In the genomic region with DNA sequence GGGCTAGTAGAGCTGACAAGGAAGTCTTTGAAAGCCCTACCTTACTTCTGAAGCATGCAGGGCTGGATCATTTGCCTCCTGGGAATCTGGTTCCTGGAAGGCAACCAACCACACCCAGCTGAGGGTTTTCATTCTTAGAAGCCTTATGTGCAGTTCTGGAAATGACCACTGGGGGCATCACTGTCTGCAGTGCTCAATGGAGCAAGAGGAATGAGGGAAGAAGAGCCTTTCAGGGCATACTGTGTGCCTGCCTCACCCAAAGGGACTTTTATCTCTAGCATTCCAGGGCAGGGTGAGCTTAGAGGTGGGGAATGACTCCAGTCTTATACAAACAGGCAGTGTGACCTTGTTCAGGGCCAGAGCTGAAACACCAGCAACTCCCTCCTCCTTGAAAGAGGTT, we compare ENCODE assay signal across 9 mouse cellular contexts. TPM values are rescaled to one million over a fixed set of nuclear protein-coding genes. Genes with fewer than 3 reads are reported as not detected.
DNase-seq lines count a peak whose midpoint lies in the region; ATAC-seq lines count a peak whose summit lies in the region.
"Had no signal": no experiment of that assay in that cellular context is flagged by ENCODE, and none has a peak within 500 bp of the region (broad histone marks: within the 10 kb centered on the region; RNA-seq: fewer than 3 reads in every experiment).

No protein-coding gene starts in this region.

- no peak for ATAC-seq in hindbrain, embryonic 16.5 days
- peak; percentile 53; the same call in 1 of the 2 replicates for ATAC-seq in stomach, embryonic 16.5 days (ENCODE audit: insufficient read depth, low FRiP score)

- intact Hi-C loops in gastrocnemius, postnatal 36 days (cut with DNase I) = loop anchor here (5.0 kb wide), 1 partner anchor 52 kb away; no protein-coding TSS in a partner anchor

- H3K27ac ChIP-seq in hindbrain, embryonic 10.5 days = no peak overlapping the region
- no peak overlapping the region for H3K27ac ChIP-seq in hindbrain, embryonic 16.5 days (ENCODE audit: low read depth, low read length)
- H3K27ac ChIP-seq in stomach, embryonic 16.5 days (ENCODE audit: low read length) = no peak overlapping the region
- H3K27ac ChIP-seq: embryonic facial prominence, embryonic 12.5 days had no signal

- no peaks in the 10 kb centered on the region for H3K4me1 ChIP-seq in hindbrain, embryonic 10.5 days (replicated peaks)
- H3K4me1 ChIP-seq in hindbrain, embryonic 16.5 days (ENCODE audit: control insufficient read depth, insufficient read depth, low read depth, low read length) = no peaks in the 10 kb centered on the region
- H3K4me1 ChIP-seq in stomach, embryonic 16.5 days (ENCODE audit: control insufficient read depth, insufficient read depth, low read length) = no peaks in the 10 kb centered on the region
- H3K4me1 ChIP-seq: embryonic facial prominence, embryonic 12.5 days had no signal

- H3K4me3 ChIP-seq in hindbrain, embryonic 10.5 days = no peak overlapping the region
- no peak overlapping the region for H3K4me3 ChIP-seq in hindbrain, embryonic 16.5 days (ENCODE audit: low read length)
- no peak overlapping the region for H3K4me3 ChIP-seq in stomach, embryonic 16.5 days (replicated peaks; ENCODE audit: low read length)
- H3K4me3 ChIP-seq: embryonic facial prominence, embryonic 12.5 days had no signal

- H3K36me3 ChIP-seq in hindbrain, embryonic 10.5 days = no peaks in the 10 kb centered on the region
- no peaks in the 10 kb centered on the region for H3K36me3 ChIP-seq in hindbrain, embryonic 16.5 days (ENCODE audit: control insufficient read depth, insufficient read depth, low read length)
- no peaks in the 10 kb centered on the region for H3K36me3 ChIP-seq in stomach, embryonic 16.5 days (ENCODE audit: control insufficient read depth, insufficient read depth, low read length)
- H3K36me3 ChIP-seq: embryonic facial prominence, embryonic 12.5 days had no signal

- H3K9ac ChIP-seq in hindbrain, embryonic 16.5 days (ENCODE audit: low read depth, low read length) = no peak overlapping the region
- H3K9ac ChIP-seq in stomach, embryonic 16.5 days (ENCODE audit: low read length) = no peak overlapping the region
- H3K9ac ChIP-seq: embryonic facial prominence, embryonic 12.5 days had no signal

- no peaks in the 10 kb centered on the region for H3K9me3 ChIP-seq in hindbrain, embryonic 10.5 days
- H3K9me3 ChIP-seq in hindbrain, embryonic 16.5 days (ENCODE audit: control insufficient read depth, low read length) = no peaks in the 10 kb centered on the region
- no peaks in the 10 kb centered on the region for H3K9me3 ChIP-seq in stomach, embryonic 16.5 days (replicated peaks; ENCODE audit: control insufficient read depth, low read length)
- H3K9me3 ChIP-seq: embryonic facial prominence, embryonic 12.5 days had no signal

- peak; percentile 61 for DNase-seq in hindbrain, embryonic 10.5 days (ENCODE audit: low spot score)
- peak; percentile 23 for DNase-seq in MEL-GATA-1-ER (ENCODE audit: extremely low read depth, low read depth)
- DNase-seq in cerebellum, adult 8-10 months = peak; percentile 57
- DNase-seq in gastrocnemius, postnatal 36 days = peak; percentile 38 to 42
- DNase-seq in layer of hippocampus, postnatal 10 days (ENCODE audit: low spot score in 2 of 2) = peak; percentile 69 to 75
- peak; percentile 76 for DNase-seq in mesoderm, embryonic 11.5 days (ENCODE audit: low read depth, low spot score)

- H3K4me2 ChIP-seq in hindbrain, embryonic 16.5 days (ENCODE audit: low read length) = no peak overlapping the region
- no peak overlapping the region for H3K4me2 ChIP-seq in stomach, embryonic 16.5 days (ENCODE audit: low read depth, low read length)
- H3K4me2 ChIP-seq: embryonic facial prominence, embryonic 12.5 days had no signal

- no peaks in the 10 kb centered on the region for H3K27me3 ChIP-seq in hindbrain, embryonic 10.5 days (ENCODE audit: insufficient read depth, poor library complexity, severe bottlenecking)
- H3K27me3 ChIP-seq in hindbrain, embryonic 16.5 days (replicated peaks; ENCODE audit: control insufficient read depth, insufficient read depth, low read length) = no peaks in the 10 kb centered on the region
- H3K27me3 ChIP-seq in stomach, embryonic 16.5 days (ENCODE audit: control insufficient read depth, insufficient read depth, low read length) = no peaks in the 10 kb centered on the region
- H3K27me3 ChIP-seq: embryonic facial prominence, embryonic 12.5 days had no signal

RNA-seq across cellular contexts. Expression of a gene that starts 5.2 kb away (rescaled TPM):
- not detected in 2 replicates for polyA plus RNA-seq in hindbrain, embryonic 10.5 days (2016; fragmentation: Nextera tagmentation; extraction: Ambion mirVana)
- polyA plus RNA-seq in hindbrain, embryonic 16.5 days (2015; fragmentation: Nextera tagmentation; extraction: Ambion mirVana) = not detected in 2 replicates
- total RNA-seq in gastrocnemius, postnatal 36 days (2021) = not detected
- total RNA-seq in layer of hippocampus, postnatal 10 days (2021) = not detected
- polyA plus RNA-seq in stomach, embryonic 16.5 days (2015; fragmentation: Nextera tagmentation; extraction: Ambion mirVana) = not detected in 2 replicates
- polyA plus RNA-seq: embryonic facial prominence, embryonic 12.5 days had no signal

RNA-seq across cellular contexts. Expression of a gene that starts 11.9 kb away (rescaled TPM):
- 77.9 and 86.1 TPM in 2 replicates for polyA plus RNA-seq in hindbrain, embryonic 10.5 days (2016; fragmentation: Nextera tagmentation; extraction: Ambion mirVana)
- 164 and 182 TPM in 2 replicates for polyA plus RNA-seq in hindbrain, embryonic 16.5 days (2015; fragmentation: Nextera tagmentation; extraction: Ambion mirVana)
- 10 to 100 TPM; 15.4 to 16.3 TPM for total RNA-seq in gastrocnemius, postnatal 36 days (2021)
- 10 to 100 TPM; 91.7 to 98.0 TPM for total RNA-seq in layer of hippocampus, postnatal 10 days (2021)
- 62.0 and 73.4 TPM in 2 replicates for polyA plus RNA-seq in stomach, embryonic 16.5 days (2015; fragmentation: Nextera tagmentation; extraction: Ambion mirVana)

RNA-seq across cellular contexts. Expression of a gene that starts 12.1 kb away (rescaled TPM):
- not detected in 2 replicates for polyA plus RNA-seq in hindbrain, embryonic 10.5 days (2016; fragmentation: Nextera tagmentation; extraction: Ambion mirVana)
- polyA plus RNA-seq in hindbrain, embryonic 16.5 days (2015; fragmentation: Nextera tagmentation; extraction: Ambion mirVana) = not detected in 2 replicates
- total RNA-seq in gastrocnemius, postnatal 36 days (2021) = not detected
- not detected for total RNA-seq in layer of hippocampus, postnatal 10 days (2021)
- not detected in 2 replicates for polyA plus RNA-seq in stomach, embryonic 16.5 days (2015; fragmentation: Nextera tagmentation; extraction: Ambion mirVana)
- polyA plus RNA-seq: embryonic facial prominence, embryonic 12.5 days had no signal

RNA-seq across cellular contexts. Expression of a gene that starts 18.0 kb away (rescaled TPM):
- polyA plus RNA-seq in hindbrain, embryonic 10.5 days (2016; fragmentation: Nextera tagmentation; extraction: Ambion mirVana) = not detected in 2 replicates
- not detected in 2 replicates for polyA plus RNA-seq in hindbrain, embryonic 16.5 days (2015; fragmentation: Nextera tagmentation; extraction: Ambion mirVana)
- not detected for total RNA-seq in gastrocnemius, postnatal 36 days (2021)
- total RNA-seq in layer of hippocampus, postnatal 10 days (2021) = not detected
- polyA plus RNA-seq in stomach, embryonic 16.5 days (2015; fragmentation: Nextera tagmentation; extraction: Ambion mirVana) = not detected in 2 replicates
- polyA plus RNA-seq: embryonic facial prominence, embryonic 12.5 days had no signal

RNA-seq across cellular contexts. Expression of a gene that starts 36.9 kb away (rescaled TPM):
- polyA plus RNA-seq in hindbrain, embryonic 10.5 days (2016; fragmentation: Nextera tagmentation; extraction: Ambion mirVana) = not detected in 2 replicates
- polyA plus RNA-seq in hindbrain, embryonic 16.5 days (2015; fragmentation: Nextera tagmentation; extraction: Ambion mirVana) = not detected in 2 replicates
- not detected for total RNA-seq in gastrocnemius, postnatal 36 days (2021)
- total RNA-seq in layer of hippocampus, postnatal 10 days (2021) = not detected
- not detected in 2 replicates for polyA plus RNA-seq in stomach, embryonic 16.5 days (2015; fragmentation: Nextera tagmentation; extraction: Ambion mirVana)
- polyA plus RNA-seq: embryonic facial prominence, embryonic 12.5 days had no signal

Comparison
In these comparisons a context has a peak if more than half of its experiments do, and no peak if none do; other contexts are left out.
1. DNase-seq: peak in every context shown above with its lines; median percentile 76 in mesoderm, embryonic 11.5 days; 72 in layer of hippocampus, postnatal 10 days; 61 in hindbrain, embryonic 10.5 days; 57 in cerebellum, adult 8-10 months; 40 in gastrocnemius, postnatal 36 days; 23 in MEL-GATA-1-ER.